Mouse (Mus musculus) mature B cell (primary cell): ENCODE measurements around the gene Akr1a1.

Experiments used
- in situ Hi-C: fragments of 300-500 bp; cut with MboI; formaldehyde crosslinking; loops from 2 replicates; pipeline ENCODE4 v1.14.3; 2019

The Akr1a1 gene

DNA sequence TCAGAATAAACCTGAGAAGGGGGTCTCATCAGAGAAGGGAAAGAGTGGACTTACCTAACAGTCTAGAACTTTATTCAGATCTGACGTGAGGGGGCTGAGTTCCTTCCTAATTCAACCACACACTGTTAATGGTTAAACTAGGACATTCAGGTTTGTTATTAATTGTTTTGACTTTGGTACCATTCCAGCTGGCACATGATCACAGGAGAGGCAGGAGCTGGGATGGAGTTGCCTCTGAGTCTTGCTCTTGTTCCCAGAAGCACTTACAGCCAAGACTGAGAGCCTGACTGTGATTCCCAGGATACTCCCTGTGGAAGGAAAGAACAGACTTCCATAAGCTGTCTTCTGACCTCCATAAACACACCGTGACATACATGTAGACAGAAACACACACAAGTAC, 8.0 kb upstream of the Akr1a1 start:
- in situ Hi-C loops = no loop called here

DNA sequence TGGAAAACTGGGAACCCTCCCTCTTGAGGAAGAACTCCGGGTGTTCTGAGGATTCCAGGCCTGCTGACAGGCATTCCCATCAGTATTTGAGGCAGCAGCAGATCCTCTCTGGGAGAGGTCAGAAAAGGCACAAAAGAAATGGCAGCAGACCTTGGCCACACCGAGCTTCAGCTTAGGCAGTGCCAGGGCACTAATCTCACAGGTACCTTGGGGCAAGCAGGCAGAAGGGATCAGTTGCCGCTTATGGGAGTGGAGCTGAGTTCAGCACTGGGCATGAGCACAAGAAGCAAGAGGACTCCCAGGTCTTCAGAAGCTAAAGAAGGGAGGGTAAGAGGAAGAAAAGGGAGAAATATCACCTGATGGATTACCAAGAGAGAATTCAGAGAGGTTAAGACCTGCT, 6.5 kb upstream of the Akr1a1 start:
- in situ Hi-C loops = no loop called here

DNA sequence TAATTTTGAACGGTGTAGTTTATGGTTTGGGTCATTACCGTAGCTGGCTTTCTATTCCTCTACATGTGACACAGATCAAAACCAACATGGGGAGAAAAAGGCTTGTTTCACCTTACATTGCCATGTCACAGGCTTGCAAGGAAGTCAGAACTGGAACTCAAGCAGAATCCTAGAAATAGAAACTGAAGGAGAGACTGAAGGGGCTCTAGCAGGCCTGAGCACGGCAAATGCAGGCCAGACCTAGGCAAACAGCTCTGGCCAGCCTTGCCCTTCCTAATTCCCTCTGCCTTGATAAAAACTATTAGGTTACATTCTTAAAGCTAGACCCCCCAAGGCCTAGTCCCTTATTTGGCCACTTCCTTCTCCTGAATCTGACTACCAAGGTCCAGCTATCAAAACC, 4.2 kb upstream of the Akr1a1 start:
- in situ Hi-C loops = no loop called here

DNA sequence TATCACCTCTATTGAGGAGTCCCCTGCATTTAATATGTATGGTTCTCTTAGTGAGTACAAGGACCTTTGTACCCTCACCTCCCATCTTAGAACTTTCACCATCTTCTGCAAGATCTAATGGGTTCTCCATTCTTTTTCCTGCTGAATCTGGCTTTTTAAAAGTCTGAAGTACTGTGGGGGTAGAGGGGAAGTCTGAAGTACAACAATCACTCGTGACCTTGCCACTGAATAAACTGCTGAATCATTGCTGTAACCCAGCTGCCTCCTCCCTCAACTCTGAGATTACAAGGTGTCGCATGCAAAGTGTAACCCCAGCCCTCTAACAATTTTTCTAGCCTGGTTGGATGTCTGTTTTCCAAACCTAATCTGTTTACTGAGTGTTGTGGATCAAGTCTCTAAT, 3.6 kb upstream of the Akr1a1 start:
- in situ Hi-C loops = no loop called here

DNA sequence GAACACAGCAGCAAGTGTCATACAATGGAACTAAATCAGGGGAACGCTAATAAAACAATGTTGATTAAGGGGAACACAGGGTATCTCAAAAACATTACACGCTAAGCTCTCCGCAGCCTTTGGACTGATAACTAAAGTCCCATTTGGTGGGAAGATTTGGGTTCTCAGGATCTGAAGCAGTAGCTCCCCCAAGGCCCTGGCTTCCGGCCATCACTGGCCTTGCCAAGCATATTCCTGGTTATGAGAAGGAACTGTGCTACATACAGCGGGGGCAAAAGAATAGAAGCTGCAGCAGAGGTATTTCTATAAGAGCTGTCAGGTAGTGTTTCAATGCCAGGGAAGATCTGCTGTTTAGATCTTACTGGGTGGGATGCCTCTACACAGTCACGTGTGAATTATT, 1.7 kb upstream of the Akr1a1 start:
- in situ Hi-C loops = no loop called here

DNA sequence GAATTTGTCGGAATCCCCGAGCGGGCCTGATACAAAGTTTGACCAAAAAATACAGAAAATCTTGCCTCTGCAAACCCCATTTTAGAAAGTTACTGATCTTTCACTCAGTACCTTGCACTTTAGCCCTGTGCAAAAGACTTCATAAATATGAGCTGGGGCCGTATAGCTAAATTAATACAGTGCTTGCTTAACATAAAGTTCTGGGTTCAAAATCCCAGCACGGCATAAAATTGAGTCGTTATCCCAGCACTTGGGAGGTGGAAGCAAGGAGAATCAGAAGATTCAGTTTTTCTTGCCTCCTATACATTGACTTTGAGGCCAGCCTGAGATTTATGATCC, 286 bp upstream of the Akr1a1 start:
- in situ Hi-C loops = no loop called here

GRCm38 (mm10) chr4:116650365-116650764, 1.1 kb downstream of the Akr1a1 start:
- in situ Hi-C loops = no loop called here

GRCm38 (mm10) chr4:116649411-116649810, 2.1 kb downstream of the Akr1a1 start:
- in situ Hi-C loops = no loop called here

DNA sequence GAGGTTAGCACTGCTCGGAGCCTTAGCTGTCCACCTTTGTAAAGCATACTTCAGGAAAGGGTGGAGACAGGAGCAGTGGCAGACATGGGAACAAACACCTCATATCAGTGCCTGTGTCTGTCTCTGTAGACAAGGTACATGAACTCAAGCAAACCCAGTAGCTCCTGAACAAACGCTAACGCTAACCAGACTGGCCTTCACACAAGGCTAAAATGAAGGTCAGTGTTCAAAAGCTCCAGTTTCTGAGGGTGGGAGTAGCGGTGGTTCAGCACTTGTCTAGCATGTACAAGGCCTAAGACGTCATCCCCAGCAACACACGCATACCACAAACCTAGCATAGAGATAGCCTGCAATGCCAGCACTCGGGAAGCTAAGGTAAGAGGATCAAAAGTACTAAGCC, 5.9 kb downstream of the Akr1a1 start:
- in situ Hi-C loops = no loop called here

GRCm38 (mm10) chr4:116644326-116644725, 7.2 kb downstream of the Akr1a1 start:
- in situ Hi-C loops = no loop called here

DNA sequence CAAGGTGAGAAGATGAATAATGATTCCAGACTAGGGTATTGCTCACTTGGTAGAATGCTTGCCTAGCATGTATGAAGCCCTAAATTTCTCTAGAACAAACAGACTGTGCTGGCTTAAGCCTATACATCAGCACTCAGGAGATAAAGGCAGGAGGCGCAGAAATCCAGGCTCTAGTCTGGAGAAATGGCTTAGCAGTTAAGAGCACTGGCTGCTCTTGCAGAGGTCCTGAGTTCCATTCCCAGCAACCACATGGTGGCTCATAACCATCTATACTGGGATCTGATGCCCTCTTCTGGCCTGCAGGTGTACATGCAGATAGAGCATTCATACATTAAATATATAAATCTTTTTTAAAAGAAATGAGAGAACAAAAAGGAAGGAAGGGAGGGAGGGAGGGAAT, 9.4 kb downstream of the Akr1a1 start:
- in situ Hi-C loops = no loop called here

DNA sequence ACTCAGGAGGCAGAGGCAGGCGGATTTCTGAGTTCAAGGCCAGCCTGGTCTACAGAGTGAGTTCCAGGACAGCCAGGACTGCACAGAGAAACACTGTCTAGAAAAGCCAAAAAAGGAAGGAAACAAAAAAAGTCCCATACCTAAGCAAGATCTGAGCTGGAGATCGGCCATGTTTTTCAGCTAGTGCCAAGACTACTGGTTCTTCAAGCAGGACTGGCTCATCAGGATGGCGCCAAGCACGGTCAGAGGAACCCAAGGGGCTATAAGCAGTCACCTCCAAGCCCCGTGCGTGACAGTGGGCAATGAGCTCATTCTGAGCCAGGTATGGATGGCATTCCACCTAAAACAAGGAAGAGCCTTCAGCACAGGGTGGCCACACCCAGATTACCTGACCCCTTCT, 12.7 kb downstream of the Akr1a1 start:
- in situ Hi-C loops = no loop called here

- in situ Hi-C loops = no loop called here
Observed at GRCm38 (mm10) chr4:116635197-116635596, 16.3 kb downstream of the Akr1a1 start.

DNA sequence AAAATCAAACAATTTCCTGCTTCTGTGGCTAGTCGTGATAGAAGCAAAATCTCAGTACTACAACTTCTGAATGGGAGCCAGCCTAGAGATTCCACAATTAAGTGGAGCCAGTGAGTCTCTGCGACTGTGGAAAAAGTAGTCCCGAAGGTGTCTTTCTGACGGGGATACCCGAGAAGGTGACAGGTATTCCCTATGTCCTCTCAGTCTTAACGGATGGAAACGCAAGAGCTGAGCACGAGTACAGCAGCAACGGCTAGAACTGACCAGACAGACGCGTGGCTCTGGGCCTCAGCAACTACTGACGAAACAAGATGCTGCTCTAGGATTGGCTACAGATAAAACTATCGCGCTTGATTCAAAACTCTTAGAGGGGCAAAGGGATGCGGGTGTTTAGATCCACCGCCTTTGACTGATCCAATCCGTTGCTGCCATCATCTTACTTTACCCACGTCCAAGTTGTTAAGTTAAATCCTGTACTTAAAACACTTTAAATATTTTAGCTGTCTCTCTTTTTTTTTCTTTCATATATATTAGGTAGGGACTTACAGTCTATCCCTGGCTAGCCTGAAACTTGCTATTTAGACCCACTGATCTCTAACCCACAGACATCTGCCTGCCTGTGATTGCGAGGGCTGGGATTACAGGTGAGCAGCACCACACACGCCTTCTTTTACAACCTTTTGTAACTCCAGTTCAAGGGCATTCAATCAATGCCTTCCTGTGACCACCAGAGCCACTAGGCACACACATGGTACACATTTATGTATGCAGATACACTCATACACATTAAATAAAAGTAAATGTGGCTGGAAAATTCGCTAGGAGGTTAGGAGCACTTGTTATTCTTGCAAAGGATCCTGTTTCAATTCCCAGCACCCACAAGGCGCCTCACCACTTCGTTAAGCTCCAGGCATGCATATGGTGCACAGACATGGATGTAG, 23.5 kb downstream of the Akr1a1 start, which contains the start of gene Nasp:
Gene Nasp (minus strand): TSS at position 220 of the 941 bp plus-strand sequence.
- in situ Hi-C loops = no loop called here

GRCm38 (mm10) chr4:116627359-116627716, 24.1 kb downstream of the Akr1a1 start:
- in situ Hi-C loops = no loop called here

DNA sequence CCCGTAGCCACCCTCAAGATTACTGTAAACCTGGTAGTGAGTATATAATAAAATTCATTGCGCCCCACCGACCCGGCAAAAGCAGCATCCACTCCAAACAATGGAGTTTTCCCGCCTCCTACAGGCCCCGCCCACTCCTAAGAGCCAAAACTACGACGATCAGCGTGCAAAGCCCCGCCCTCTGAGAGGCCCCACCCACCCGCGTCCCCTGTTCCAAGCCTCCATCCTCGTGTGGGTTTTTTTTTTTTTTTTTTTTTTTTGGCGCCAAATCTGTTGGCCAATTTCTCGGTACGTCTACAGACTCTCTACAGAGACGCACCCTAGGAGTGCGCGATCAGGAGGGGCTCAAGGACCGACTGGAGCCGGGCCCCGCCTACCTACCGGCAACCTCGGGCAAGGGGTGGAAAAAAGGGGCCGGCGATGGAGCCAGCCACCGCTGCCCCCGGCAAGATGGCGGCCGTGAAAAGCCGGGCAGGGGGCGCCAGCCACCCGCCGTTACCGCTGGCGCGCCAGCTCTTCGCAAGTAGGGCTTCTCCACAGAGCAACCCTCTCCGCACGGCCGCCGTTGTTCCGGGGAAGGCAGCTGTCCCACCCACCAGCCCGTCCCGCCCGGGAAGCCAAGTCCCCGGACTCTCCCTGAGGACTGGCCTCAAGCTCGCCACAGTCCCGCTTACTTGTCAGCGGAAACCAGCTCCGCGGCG, 24.7 kb downstream of the Akr1a1 start:
- in situ Hi-C loops = no loop called here

GRCm38 (mm10) chr4:116624831-116625230, 26.6 kb downstream of the Akr1a1 start:
- in situ Hi-C loops = no loop called here

- in situ Hi-C loops = no loop called here
Observed at GRCm38 (mm10) chr4:116615237-116615636, 36.2 kb downstream of the Akr1a1 start.

GRCm38 (mm10) chr4:116612621-116613020, 38.9 kb downstream of the Akr1a1 start:
- in situ Hi-C loops = no loop called here

- in situ Hi-C loops = no loop called here
Observed at GRCm38 (mm10) chr4:116596978-116597881, 54.2 kb downstream of the Akr1a1 start.

DNA sequence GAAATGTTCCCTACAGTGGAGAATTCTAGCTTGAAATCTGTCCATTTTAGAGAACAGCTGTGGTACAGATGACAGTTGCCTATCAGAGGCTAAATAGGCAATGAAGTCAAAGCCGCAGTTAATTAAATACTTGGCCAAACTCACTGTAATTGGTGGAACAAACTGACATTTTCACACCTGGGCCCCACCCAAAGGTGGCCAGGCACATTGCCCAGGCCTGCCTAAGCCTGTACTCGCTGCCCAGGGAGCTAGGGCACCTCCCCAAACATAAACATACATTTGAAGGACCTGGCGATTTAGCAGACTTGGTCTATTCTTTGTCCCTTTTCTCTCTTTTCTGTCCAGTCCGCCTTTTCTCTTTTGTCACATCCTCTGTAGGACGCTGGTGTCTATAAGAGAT, 55.1 kb downstream of the Akr1a1 start, which contains the start of gene Ccdc17:
Gene Ccdc17 (plus strand): TSS at position 276 of the 400 bp plus-strand sequence.
- in situ Hi-C loops = no loop called here

- in situ Hi-C loops = no loop called here
Observed at GRCm38 (mm10) chr4:116595793-116596192, 55.7 kb downstream of the Akr1a1 start.
